Mouse (Mus musculus): ENCODE data around the gene Tfap2e.

Tfap2e gene

GRCm38 (mm10) chr4:126751556-126752023 is 15.6 kb upstream of the Tfap2e start:
- no peak for DNase-seq

- DNase-seq: peak; percentile 28
Observed at GRCm38 (mm10) chr4:126750863-126751555, 15.0 kb upstream of the Tfap2e start.

DNA sequence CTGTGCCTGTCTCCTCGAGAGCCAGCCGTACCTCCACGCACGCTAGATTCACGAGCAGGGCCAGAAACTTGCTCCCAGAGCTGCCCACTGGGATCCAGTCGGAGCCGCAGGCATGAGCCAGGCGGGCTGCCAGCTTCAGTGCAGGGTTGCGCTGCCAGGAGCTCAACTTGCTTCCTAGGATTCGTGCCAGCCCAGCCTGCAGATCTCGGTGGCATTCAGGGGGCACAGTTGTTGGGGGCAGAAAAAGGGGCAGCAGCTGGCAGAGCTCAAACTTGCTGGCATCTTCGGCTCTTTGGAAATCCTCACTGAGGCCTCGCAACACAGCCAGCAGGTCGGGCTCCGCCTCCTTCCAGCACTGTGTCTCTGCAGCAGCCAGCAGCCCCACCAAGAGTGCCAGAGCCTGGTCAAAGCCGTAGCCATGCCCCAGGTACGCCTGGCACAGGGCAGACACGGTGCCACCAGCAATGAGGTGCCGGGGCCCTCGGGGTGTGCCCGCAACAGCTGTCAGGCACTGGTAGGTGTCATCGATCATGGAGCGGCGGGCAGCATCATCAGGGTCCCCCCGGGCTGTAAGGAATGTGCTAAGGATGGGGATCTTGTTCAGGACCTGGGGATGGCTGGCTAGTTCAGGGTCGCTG is 14.1 kb upstream of the Tfap2e start:
- DNase-seq: peak; percentile 79

DNA sequence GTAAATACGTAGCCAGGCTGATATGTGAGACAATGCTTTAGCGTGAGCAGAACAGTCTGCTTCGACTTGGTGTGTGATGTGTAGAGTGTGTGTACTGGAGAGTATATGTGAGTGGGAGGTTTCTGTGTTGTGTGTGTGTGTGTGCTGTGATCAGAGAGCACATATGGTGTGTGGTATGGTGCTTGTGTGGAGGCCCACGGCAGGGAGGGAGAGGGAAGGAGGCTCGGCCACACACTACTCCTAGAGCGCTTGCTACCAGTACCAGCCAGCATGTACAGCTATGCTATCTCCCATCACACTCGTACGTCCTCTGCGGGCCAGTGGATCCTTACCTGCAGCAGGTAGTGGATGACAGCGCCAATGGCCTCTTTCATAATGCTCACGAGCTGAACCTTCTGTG is 13.5 kb upstream of the Tfap2e start:
- no peak for DNase-seq

DNA sequence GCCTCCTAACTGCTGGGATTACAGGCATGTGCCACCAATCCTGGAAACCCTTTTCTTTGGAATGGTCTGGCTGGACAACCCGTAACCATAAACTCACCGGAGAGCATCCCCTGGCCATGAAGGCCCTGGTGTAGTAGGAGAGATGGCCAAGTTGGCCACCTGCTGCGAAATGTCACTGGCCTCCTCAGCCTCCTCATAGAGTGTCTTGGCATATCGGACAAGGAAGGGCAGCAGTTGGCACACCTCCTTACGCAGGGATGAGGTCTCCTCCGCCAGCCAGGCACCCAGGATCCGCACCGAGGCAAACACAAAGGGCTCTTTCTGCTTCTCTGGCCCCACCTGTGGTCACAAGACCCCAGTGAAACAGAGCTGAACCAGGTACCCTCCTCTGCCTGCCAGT is 12.3 kb upstream of the Tfap2e start:
- peak; percentile 47 for DNase-seq

DNA sequence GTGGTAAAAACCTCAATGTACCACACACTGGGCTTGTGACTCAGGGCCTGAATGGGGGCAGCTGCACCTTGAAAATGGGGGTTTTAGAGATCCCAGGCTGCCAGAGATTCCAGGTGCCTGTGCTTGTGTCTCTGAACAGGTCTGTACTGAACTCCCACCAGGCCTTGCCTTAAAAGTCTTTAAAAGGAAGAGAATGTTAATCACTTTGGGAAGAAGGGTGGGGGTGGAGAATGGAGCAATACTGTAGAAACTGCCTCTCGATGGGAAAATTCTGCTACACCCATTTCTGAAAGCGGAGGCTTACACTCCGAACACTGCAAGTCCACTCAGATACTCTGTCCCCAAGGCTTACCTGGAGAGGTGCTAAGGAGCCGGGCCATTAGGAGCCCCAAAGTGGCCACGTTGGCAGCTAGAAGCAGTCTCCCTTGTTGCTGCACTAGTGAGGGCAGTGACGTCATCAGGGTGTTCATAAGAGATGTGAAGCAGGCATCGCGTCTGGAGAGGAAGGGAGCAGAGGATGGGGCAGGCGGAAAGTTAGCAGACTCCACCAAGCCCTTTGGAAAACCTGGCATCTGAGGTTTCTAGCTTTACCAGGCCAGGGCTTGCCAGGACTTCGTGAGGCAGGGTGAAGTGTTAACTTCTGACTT is 10.3 kb upstream of the Tfap2e start:
- no peak for DNase-seq

GRCm38 (mm10) chr4:126745506-126746193 is 9.6 kb upstream of the Tfap2e start:
- DNase-seq: peak; percentile 52

GRCm38 (mm10) chr4:126744831-126745230 is 8.8 kb upstream of the Tfap2e start:
- DNase-seq: peak; percentile 59

- DNase-seq: no peak
Observed at GRCm38 (mm10) chr4:126743713-126744112, 7.7 kb upstream of the Tfap2e start.

- no peak for DNase-seq
Observed at GRCm38 (mm10) chr4:126742976-126743375, 6.9 kb upstream of the Tfap2e start.

- peak; percentile 75 for DNase-seq
Observed at GRCm38 (mm10) chr4:126741448-126741847, 5.4 kb upstream of the Tfap2e start.

- DNase-seq: no peak
Observed at GRCm38 (mm10) chr4:126739966-126740676, 4.1 kb upstream of the Tfap2e start.

DNA sequence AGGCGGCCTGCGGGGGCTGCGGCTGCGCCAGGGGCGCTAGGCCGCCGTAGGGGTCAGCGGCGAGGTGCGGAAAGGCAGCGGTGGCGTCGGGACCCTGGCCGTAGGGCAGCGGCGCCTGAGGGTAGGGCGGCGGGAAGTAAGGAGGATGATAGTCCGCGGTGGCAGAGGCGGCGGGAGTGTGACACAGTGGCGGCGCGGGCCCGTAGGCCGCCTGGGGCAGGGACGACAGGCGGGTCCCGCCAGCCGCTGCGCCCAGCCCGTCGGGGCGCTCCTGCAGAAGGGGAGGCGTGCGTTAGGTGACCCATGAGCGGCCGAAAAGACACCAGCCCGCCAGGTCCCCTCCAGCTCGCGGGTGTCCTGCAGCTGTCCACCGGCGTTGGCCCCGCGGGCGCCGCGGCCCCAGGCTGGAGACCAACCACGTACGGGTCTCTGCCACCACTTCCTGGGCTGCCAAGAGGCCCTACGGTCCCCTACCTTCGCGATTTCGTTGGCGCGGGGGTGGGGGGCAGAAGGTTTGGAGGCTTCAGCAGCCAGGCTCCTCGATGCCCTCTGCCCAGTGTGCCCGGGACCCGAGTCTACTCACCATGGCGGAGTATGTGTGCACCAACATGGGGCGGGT is 549 bp downstream of the Tfap2e start:
- DNase-seq: no peak

DNA sequence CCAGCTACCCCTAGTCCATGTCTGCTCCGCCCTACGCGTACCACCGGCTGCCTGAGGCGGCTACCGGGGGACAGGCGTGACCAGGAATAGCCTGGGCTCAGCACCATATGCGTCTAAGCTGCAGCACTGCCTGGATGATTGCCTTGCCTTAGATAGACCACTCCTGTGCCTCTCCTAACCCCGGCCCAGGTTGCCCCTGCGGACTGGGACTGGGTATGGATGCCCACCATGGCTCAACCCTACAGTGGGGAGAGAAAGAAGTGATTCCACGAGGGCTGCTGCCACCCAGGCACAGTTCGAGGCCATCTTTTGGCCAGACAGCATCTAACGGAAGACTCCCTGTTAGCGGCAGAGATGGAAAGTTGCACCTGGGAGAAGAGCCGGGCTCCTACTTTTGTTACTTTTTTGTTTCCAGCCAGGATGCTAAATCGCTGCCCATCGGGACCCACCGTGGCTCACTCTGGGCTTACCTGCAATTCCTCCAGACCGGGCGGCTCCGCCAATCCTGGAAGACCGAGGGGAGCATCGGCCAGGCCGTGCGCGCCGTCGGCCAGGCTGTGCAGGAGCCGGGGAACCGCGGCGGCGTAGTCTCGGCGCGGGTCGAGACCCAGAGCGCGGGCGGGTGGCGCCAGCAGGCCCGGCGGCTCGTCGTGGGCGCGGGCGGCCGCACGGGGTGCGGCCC is 1.2 kb downstream of the Tfap2e start:
- DNase-seq: no peak

GRCm38 (mm10) chr4:126734001-126734603 is 1.9 kb downstream of the Tfap2e start:
- no peak for DNase-seq

- no peak for DNase-seq
Observed at GRCm38 (mm10) chr4:126732531-126733380, 3.3 kb downstream of the Tfap2e start.

DNA sequence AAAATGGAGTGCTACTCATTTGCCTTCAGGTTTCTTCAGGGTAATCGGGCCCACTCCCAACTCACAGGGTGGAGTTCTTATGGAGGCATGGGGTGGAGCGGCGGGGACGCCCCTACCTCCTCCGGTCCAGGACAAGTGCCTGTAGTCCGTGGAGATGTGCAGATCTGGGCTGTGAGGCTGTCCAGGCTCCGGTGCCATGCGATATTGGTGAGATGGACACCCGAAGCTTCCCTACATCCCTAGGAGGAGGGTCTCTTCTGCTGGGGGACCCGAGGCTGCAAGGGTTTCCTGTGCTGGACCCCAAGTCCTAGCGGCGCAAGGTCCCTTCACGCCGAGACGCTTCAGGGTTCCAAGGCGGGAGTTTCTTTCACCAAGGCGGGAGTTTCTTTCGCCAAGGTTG is 3.9 kb downstream of the Tfap2e start:
- DNase-seq: no peak

GRCm38 (mm10) chr4:126707439-126707826 is 28.6 kb downstream of the Tfap2e start:
- no peak for DNase-seq

GRCm38 (mm10) chr4:126706630-126707438 is 29.2 kb downstream of the Tfap2e start:
- DNase-seq: no peak
